Mouse (Mus musculus) frontal cortex, postnatal 25 days (tissue): ENCODE data around the gene Wiz.

ENCODE experiments used
- DNase-seq, 2 experiments: peaks; one replicate each; pipeline ENCODE4 v3.0.0; 2022; ENCODE audit warnings: low spot score in 2 of 2

Gene Wiz

DNA sequence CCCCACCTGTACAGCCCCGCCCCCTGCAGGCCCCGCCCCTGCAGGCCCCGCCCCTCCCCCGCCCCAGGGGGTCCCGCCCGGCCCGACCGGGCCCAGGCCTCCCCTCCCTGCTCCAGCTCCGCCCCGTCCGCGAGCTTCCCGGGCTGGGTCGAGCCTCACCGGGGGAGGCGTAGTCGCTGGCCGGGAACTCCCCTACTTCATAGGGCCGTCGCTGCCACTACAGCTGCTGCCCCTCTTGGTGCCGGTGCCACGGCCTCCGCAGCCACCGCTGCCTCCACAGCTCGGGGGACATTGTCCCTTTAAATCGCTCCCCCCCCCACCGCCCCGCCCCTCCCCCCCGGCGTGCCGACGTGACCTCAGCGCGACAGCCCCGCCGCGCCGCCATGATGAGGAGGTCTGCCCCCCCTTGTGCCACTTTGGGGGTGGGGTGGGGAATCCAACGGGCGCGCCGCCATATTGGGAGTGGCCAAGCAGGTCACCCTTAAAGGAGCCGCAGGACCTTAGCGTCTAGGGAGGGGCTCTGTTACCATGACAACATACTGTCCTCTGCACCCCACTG lies at the start of gene Wiz:
Gene Wiz, minus strand, starts transcription at position 339 of the 559 bp plus-strand sequence.
- peak; percentile 85 to 86 for DNase-seq

GRCm38 (mm10) chr17:32437106-32437505 lies 47.9 kb upstream of the Wiz start:
- DNase-seq = no peak

- DNase-seq = no peak
These were observed 45.9 kb upstream of the Wiz start for GRCm38 (mm10) chr17:32435151-32435550.

- DNase-seq = no peak
These were observed 45.1 kb upstream of the Wiz start for GRCm38 (mm10) chr17:32434324-32434723.

DNA sequence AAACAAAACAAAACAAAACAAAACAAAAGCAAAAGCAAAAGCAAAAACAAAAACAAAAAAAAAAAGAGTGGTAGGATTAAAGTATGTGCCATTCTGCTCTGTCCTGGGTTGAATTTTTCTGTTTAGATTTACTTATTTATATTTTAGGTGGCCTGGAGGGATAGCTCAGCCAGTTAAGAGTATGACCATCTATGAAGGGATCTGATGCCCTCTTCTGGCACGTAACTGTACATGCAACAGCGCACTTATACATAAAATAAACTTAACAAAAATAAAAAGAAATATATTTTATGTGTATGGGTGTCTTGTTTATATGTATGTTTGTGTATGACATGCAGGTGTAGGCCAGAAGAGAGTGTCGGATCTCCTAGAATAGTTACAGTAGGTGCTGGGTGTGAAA lies 42.7 kb upstream of the Wiz start:
- no peak for DNase-seq

- no peak for DNase-seq
These were observed 37.4 kb upstream of the Wiz start for GRCm38 (mm10) chr17:32426610-32427009.

DNA sequence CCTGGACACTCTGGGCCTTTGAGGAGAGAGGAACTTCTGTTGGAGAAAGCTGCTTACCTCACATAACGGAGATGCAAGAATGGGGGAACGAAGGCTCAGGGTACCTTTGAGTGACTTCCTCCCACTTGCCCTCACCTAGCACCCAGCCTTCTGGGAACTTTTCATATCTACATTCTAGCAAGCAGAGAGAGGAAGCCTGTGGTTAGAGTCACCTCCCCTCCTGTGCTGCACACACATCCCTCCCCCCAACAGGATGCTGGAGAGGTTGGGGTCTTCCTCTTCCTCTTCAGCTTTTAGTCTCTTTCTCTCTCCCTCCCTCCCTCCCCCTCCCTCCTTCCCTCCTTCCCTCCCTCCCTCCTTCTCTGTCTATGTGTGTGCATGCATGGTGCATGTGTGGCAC lies 34.8 kb upstream of the Wiz start, which contains the start of gene Pglyrp2:
Gene Pglyrp2, minus strand, starts transcription at position 134 of the 400 bp plus-strand sequence.
- no peak for DNase-seq

- no peak for DNase-seq
These were observed 31.5 kb upstream of the Wiz start for GRCm38 (mm10) chr17:32420781-32421180.

GRCm38 (mm10) chr17:32419989-32420388 lies 30.8 kb upstream of the Wiz start:
- DNase-seq = no peak

- no peak for DNase-seq
These were observed 27.5 kb upstream of the Wiz start for GRCm38 (mm10) chr17:32416771-32417170.

- DNase-seq = no peak
These were observed 26.3 kb upstream of the Wiz start for GRCm38 (mm10) chr17:32415417-32416020.

DNA sequence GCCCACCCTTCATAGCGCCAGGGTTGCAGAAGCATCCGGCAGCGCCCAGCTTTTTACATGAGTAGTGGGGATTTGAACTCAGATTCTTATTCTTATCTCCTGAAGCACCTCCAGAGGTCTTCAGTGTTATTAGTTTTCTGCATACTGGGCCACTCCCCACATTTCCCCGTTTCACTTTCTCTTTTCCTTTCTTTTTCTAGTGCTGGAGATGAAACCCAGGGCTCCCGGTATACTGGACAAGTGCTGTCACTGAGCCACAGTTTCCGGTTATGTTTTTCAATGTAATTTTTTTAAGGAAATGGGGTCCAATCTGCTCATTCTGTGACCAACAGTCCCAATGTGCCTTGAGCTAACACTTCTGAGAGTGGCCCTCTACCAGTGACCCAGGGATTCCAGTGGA lies 22.7 kb upstream of the Wiz start:
- DNase-seq = no peak

DNA sequence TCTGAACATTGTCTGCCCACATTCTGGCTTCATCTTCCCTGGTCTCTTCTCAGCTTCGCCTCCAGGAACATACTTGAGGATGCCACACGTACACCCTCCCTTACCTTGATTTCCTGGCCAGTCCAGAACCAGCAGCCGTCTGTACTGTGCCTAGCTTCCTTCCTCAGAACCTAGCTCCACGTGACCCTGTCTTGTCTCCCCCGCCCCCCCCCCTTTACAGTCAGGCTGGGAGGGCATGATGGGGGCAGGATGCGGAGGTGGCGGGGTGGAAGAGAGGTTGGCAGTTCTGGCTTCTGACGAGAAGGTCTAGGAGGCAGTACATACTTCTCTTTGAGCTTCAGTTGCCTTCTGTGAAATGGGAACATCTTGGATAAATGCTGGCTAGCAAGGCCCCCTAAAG lies 14.2 kb upstream of the Wiz start, which contains the start of gene Rasal3:
Gene Rasal3, minus strand, starts transcription at position 167 of the 400 bp plus-strand sequence.
- no peak for DNase-seq

DNA sequence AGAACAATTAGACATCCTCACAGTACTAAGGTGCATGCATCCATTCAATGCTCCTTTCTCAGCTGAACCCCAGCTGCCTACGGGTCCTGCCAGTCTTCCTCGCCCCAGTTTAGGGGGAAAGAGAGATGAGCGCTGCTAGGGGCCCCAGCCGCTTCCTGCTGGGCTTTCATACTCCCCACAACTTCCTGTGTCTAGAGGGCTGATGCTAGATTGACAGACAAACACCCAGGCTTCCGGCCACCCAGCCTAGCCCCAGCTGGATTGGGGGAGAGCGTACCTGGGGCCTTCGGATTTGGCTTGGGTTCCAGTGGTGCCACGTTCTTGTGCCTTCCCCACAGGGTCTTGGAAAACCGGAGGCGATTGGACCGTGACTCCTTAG lies 13.5 kb upstream of the Wiz start:
- no peak for DNase-seq

DNA sequence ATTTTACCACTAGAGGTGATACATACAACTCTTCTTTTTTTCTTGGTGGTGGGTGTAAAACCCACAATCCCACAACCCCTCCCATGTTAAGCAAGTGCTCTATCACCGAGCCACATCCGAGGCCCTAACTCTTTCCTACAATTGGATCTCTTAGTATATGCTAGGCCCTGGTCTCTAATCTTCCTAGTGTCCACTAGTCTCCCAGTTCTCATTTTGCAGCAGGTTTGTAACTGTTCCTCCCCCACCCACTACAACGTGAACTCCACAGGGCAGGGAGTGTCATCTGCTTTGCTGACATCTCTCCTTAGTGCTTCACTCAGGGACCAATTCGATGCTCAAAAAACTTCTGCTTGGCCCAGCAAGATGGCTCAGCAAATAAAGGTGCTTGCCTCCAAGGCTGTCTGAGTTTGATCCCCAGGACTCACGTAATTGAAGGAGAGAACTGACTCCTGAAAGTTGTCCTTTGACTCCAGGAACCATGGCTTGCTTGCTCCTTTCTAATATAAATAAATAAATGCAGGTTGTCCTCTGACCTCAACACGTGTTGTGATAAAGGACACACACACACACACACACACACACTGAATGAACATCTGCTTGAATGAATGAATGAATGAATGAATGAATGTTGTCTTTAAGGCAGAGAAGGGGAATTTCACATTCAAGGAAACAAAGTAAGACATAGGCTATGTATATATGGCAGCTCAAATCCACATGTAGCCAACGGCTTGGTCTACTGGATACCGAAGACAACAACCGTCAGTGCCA lies 13.0 kb upstream of the Wiz start:
- DNase-seq = no peak

GRCm38 (mm10) chr17:32396266-32396665 lies 7.0 kb upstream of the Wiz start:
- DNase-seq = no peak

DNA sequence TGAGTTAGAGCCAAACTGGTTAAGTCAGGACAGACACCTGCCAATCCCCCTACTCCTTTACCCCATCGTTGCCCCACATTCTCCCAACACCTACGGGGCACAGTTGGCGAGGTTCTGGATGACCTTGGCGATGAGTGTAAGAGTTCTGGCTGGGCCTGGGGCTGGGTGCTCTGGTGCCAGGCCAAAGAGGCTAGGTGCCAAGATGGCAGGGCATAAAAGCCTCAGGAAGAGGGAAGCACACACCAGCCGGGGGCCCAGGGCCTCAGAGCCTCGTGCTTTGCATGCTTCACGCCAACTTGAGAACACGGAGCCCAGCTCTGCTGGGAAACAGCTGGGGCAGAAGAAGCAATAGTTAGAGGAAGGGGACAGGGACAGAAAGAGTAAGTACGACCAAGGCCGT lies 4.7 kb upstream of the Wiz start:
- DNase-seq = no peak

GRCm38 (mm10) chr17:32388370-32389100 lies 704 bp downstream of the Wiz start:
- peak in 1 of 2 experiments; percentile 17 for DNase-seq

DNA sequence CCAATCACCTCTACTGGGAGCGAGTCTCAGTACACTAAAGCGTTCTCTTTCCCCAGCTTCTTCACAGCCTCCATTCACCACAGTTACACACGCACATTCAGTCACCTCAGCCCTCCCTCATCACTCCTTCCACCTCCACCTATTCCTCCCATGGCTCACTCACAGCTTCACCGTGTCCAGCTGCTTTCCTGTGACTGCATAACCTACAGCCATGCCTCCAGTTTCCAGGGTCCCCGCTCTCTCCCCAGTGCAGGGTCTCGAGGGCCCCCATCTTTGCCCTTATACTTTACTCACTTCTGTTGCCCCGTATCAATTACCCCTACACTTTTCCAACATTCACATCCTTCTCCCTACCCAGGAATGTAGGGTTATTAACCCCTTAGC lies 1.3 kb downstream of the Wiz start:
- no peak for DNase-seq

- no peak for DNase-seq
These were observed 2.4 kb downstream of the Wiz start for GRCm38 (mm10) chr17:32386659-32387432.

DNA sequence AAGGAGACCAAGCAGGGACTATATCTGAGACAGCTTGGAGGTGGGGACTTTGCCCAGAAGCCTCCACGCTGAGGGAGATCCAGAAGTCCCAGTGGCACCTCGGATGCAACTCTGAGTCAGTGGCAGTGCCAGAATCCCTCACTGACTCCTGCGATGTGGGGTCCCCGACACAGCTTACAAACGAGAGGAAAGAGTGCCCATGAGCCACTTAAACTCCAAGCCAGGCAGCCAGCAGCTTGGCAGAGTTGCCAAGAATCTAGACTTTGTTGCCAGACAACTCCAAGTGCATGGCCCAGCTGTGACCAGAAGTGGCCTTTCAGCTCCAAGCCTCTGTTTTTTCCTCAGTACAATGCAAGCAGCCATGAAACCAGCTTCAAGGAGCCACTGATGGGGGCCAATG lies 5.6 kb downstream of the Wiz start:
- peak in 1 of 2 experiments; percentile 3 for DNase-seq

GRCm38 (mm10) chr17:32382576-32382975 lies 6.7 kb downstream of the Wiz start:
- DNase-seq = peak in 1 of 2 experiments; percentile 15
